ENCODE assay signal across 8 mouse cellular contexts in the genomic region with DNA sequence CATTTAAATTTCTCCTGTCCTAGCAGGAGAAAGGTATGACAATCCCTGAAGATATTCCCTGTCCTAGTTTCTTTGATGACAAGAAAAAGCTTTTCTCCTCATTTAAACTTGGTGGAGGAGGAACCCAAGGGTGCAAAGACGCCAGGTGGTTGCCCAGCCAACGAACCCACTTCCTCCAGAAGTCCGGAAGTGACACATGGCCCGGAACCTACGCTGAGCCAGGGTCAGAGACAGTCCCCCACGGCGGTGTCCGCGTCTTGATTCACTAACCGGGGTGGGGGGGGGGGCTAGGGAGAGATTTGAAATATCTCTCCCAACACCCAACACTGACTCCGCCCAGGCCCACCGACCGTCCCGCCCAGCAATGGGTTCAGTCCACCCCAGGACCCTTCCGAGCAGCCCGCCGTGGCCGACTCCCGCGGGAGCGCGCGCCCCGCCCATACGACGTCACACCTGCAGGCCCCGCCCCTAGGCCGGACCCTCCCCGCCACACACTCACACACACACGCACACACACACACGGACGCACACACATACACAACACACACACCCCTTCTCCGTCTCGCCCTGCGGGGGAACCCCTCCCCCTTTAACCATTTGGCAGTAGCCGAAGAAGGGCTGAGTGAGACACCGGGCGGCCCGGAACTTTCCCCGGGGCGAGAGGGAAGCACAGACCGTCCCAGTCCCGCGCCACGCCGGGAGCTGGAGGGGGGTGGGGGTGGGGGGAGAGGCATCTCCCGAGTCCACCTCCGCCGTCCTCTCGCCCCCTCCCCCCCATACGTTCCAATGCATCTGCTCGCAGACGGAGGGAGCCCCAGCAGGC. TPM values are rescaled to one million over a fixed set of nuclear protein-coding genes. Genes with fewer than 3 reads are reported as not detected.
DNase-seq lines count a peak whose midpoint lies in the region; ATAC-seq and TF ChIP-seq lines count a peak whose summit lies in the region.

No protein-coding gene starts in this region.

- no peak for TF ChIP-seq RAD21 in MEL (IDR thresholded peaks at IDR 0.05; ENCODE audit: low read depth, low read length)

- intact Hi-C loops in heart, postnatal 36 days (cut with DNase I) = loop anchor here (10.0 kb wide), 2 partner anchors 259 to 299 kb away; no protein-coding TSS in a partner anchor

- WGBS in forebrain, embryonic 16.5 days = under 1% methylated on average over 52 of the region's 53 CpGs
- under 1% methylated on average over 48 of the region's 53 CpGs for WGBS in lung, adult 2 months
- under 1% methylated on average over 43 of the region's 53 CpGs for WGBS in neural tube, embryonic 15.5 days

- H3K27ac ChIP-seq in MEL (ENCODE audit: control insufficient read depth, low read depth, low read length) = peak overlapping the region; percentile 70
- H3K27ac ChIP-seq in forebrain, embryonic 16.5 days (ENCODE audit: low read length) = peak overlapping the region; percentile 85
- H3K27ac ChIP-seq in layer of hippocampus, adult 2 months = peak overlapping the region; percentile 98
- peak overlapping the region; percentile 93 for H3K27ac ChIP-seq in neural tube, embryonic 15.5 days (replicated peaks)

- peak overlapping the region; percentile 95 for H3K9ac ChIP-seq in MEL (ENCODE audit: control insufficient read depth, low read depth, low read length, poor library complexity, severe bottlenecking)
- peak overlapping the region; percentile 69 for H3K9ac ChIP-seq in forebrain, embryonic 16.5 days (replicated peaks; ENCODE audit: low read depth, low read length)
- peak overlapping the region; percentile 72 for H3K9ac ChIP-seq in neural tube, embryonic 15.5 days (replicated peaks)

- no peaks in the 10 kb centered on the region for H3K27me3 ChIP-seq in MEL (ENCODE audit: control insufficient read depth in 1 of 2, insufficient read depth in 2 of 2, low read length in 2 of 2)
- H3K27me3 ChIP-seq in forebrain, embryonic 16.5 days (replicated peaks; ENCODE audit: control insufficient read depth, insufficient read depth, low read length) = no peaks in the 10 kb centered on the region
- H3K27me3 ChIP-seq in neural tube, embryonic 15.5 days (replicated peaks) = no peaks in the 10 kb centered on the region

- H3K4me1 ChIP-seq in MEL (ENCODE audit: control insufficient read depth in 1 of 2, insufficient read depth in 2 of 2, low read length in 2 of 2) = peaks cover 4 to 6% of the 10 kb centered on the region in 2 experiments; a peak in 2 of 4 replicates
- peaks cover 4% of the 10 kb centered on the region for H3K4me1 ChIP-seq in forebrain, embryonic 16.5 days (replicated peaks; ENCODE audit: control insufficient read depth, insufficient read depth, low read length)
- peaks cover 4% of the 10 kb centered on the region; the same call in 1 of the 2 replicates for H3K4me1 ChIP-seq in lung, adult 2 months (ENCODE audit: control insufficient read depth, insufficient read depth, low read length)
- H3K4me1 ChIP-seq in neural tube, embryonic 15.5 days = peaks cover 10% of the 10 kb centered on the region

- peak; percentile 43 for ATAC-seq in forebrain, embryonic 16.5 days
- peak; percentile 57 for ATAC-seq in neural tube, embryonic 15.5 days (ENCODE audit: low FRiP score)

- no peaks in the 10 kb centered on the region for H3K9me3 ChIP-seq in MEL (replicated peaks; ENCODE audit: insufficient read depth, low read length)
- H3K9me3 ChIP-seq in forebrain, embryonic 16.5 days (ENCODE audit: control insufficient read depth, low read length) = no peaks in the 10 kb centered on the region
- H3K9me3 ChIP-seq in neural tube, embryonic 15.5 days (replicated peaks) = no peaks in the 10 kb centered on the region

- peak overlapping the region; percentile 89 to 99 for H3K4me3 ChIP-seq in MEL (ENCODE audit: control insufficient read depth in 1 of 2, insufficient read depth in 1 of 2, low read depth in 2 of 2, low read length in 2 of 2)
- peak overlapping the region; percentile 84 for H3K4me3 ChIP-seq in forebrain, embryonic 16.5 days (replicated peaks; ENCODE audit: low read length)
- H3K4me3 ChIP-seq in layer of hippocampus, adult 2 months = peak overlapping the region; percentile 90
- H3K4me3 ChIP-seq in lung, adult 2 months (replicated peaks; ENCODE audit: extremely low read depth, low read depth, low read length) = peak overlapping the region; percentile 94
- H3K4me3 ChIP-seq in neural tube, embryonic 15.5 days (replicated peaks) = peak overlapping the region; percentile 100

- peak; percentile 97 for DNase-seq in MEL (ENCODE audit: low read depth, low spot score)
- DNase-seq in cerebellum, adult 18-20 months = peak; percentile 84 to 93
- peak; percentile 94 for DNase-seq in heart, postnatal 36 days
- peak; percentile 77 to 89 for DNase-seq in layer of hippocampus, adult 2 months (ENCODE audit: low spot score in 2 of 2)
- DNase-seq in lung, adult 2 months = peak; percentile 95
- DNase-seq in testis, postnatal 14 days (ENCODE audit: low spot score) = peak; percentile 89

- H3K36me3 ChIP-seq in MEL (ENCODE audit: control insufficient read depth in 1 of 2, insufficient read depth in 2 of 2, low read length in 2 of 2) = peaks cover 3 to 17% of the 10 kb centered on the region in 2 experiments
- 0 out of 2 replicates have a peak, but pooled peaks cover 2% of the 10 kb centered on the region for H3K36me3 ChIP-seq in forebrain, embryonic 16.5 days (ENCODE audit: control insufficient read depth, insufficient read depth)
- peaks cover 2% of the 10 kb centered on the region; the same call in 1 of the 2 replicates for H3K36me3 ChIP-seq in neural tube, embryonic 15.5 days

- H3K79me2 ChIP-seq in MEL (ENCODE audit: control insufficient read depth, insufficient read depth, low read length, poor library complexity) = peaks cover 56% of the 10 kb centered on the region

- peak; percentile 73 to 76; a peak in 3 of 4 replicates for TF ChIP-seq POLR2A in MEL (IDR thresholded peaks at IDR 0.05; ENCODE audit: control insufficient read depth in 1 of 2, insufficient read depth in 1 of 2, low read depth in 1 of 2, low read length in 2 of 2, poor library complexity in 1 of 2)
- TF ChIP-seq POLR2A in lung, adult 2 months (IDR thresholded peaks at IDR 0.05; ENCODE audit: borderline replicate concordance, extremely low read depth, low read depth, low read length) = peak; percentile 51; the same call in 1 of the 2 replicates

- TF ChIP-seq EP300 in MEL (IDR thresholded peaks at IDR 0.05; ENCODE audit: low read depth in 1 of 2, low read length in 2 of 2) = no peak

- TF ChIP-seq CTCF in MEL (IDR thresholded peaks at IDR 0.05 in 2 of 3, conservative IDR thresholded peaks at IDR 0.05 in 1 of 3; ENCODE audit: control insufficient read depth in 1 of 3, insufficient read depth in 1 of 3, low read depth in 2 of 3, low read length in 3 of 3, poor library complexity in 1 of 3, severe bottlenecking in 1 of 3) = no peak
- no peak for TF ChIP-seq CTCF in layer of hippocampus, adult 2 months (conservative IDR thresholded peaks at IDR 0.05)
- TF ChIP-seq CTCF in lung, adult 2 months (IDR thresholded peaks at IDR 0.05; ENCODE audit: insufficient read depth, low read length) = no peak

- H3K4me2 ChIP-seq in forebrain, embryonic 16.5 days (ENCODE audit: low read length) = peak overlapping the region; percentile 73
- H3K4me2 ChIP-seq in neural tube, embryonic 15.5 days = peak overlapping the region; percentile 71

TF ChIP-seq in MEL, 35 proteins besides CTCF, POLR2A, EP300 and RAD21 (continues in another document):
- 0 out of 2 replicates have a peak, but pooled peaks have one; percentile 22 for TF ChIP-seq NRF1 (IDR thresholded peaks at IDR 0.05; ENCODE audit: insufficient read depth, low read depth, low read length, poor library complexity, severe bottlenecking)
- TF ChIP-seq CHD1 (IDR thresholded peaks at IDR 0.05; ENCODE audit: low read depth, low read length) = no peak
- TF ChIP-seq TBP (IDR thresholded peaks at IDR 0.05; ENCODE audit: low read depth, low read length) = peak; percentile 43; the same call in 1 of the 2 replicates
- TF ChIP-seq POLR2AphosphoS5 (IDR thresholded peaks at IDR 0.05; ENCODE audit: borderline replicate concordance, low read depth, low read length) = peak; percentile 46; the same call in 1 of the 2 replicates
- TF ChIP-seq KAT2A (conservative IDR thresholded peaks at IDR 0.05; ENCODE audit: low read depth, low read length) = no peak
- TF ChIP-seq MAX (IDR thresholded peaks at IDR 0.05; ENCODE audit: low read length) = peak; percentile 58; the same call in 1 of the 2 replicates
- no peak for TF ChIP-seq UBTF (IDR thresholded peaks at IDR 0.05; ENCODE audit: borderline replicate concordance, insufficient read depth, low read depth, low read length)
- TF ChIP-seq ZKSCAN1 (IDR thresholded peaks at IDR 0.05; ENCODE audit: low read depth, low read length) = no peak
- TF ChIP-seq JUND (IDR thresholded peaks at IDR 0.05; ENCODE audit: low read depth, low read length) = no peak
- no peak for TF ChIP-seq TCF12 (IDR thresholded peaks at IDR 0.05; ENCODE audit: low read depth, low read length)
- no peak for TF ChIP-seq USF2 (IDR thresholded peaks at IDR 0.05; ENCODE audit: borderline replicate concordance in 1 of 2, insufficient read depth in 1 of 2, low read depth in 1 of 2, low read length in 2 of 2)
- peak; percentile 100 for TF ChIP-seq SIN3A (IDR thresholded peaks at IDR 0.05; ENCODE audit: low read length)
- TF ChIP-seq SMC3 (IDR thresholded peaks at IDR 0.05; ENCODE audit: low read depth, low read length) = no peak
- no peak for TF ChIP-seq USF1 (IDR thresholded peaks at IDR 0.05; ENCODE audit: low read depth, low read length)
- no peak for TF ChIP-seq ZC3H11A (IDR thresholded peaks at IDR 0.05; ENCODE audit: low read depth, low read length)

RNA-seq across cellular contexts. Expression of a gene that starts 1.8 kb away (rescaled TPM):
- 17.9 and 18.6 TPM in 2 replicates for total RNA-seq in MEL (2012; rRNA removed)
- 100 to 1,000 TPM in 1 of 2 experiments, 10 to 100 TPM in 1; 61.7 to 363 TPM for polyA plus RNA-seq in MEL (2012; ENCODE audit: insufficient read depth in 1 of 2, insufficient read length in 2 of 2, low read depth in 1 of 2, low replicate concordance in 2 of 2, missing spikeins in 1 of 2)
- 5.0 and 6.0 TPM in 2 replicates for polyA plus RNA-seq in forebrain, embryonic 16.5 days (2015; fragmentation: Nextera tagmentation; extraction: Ambion mirVana)
- 1 to 10 TPM; 6.5 to 6.8 TPM for total RNA-seq in heart, postnatal 36 days (2021)
- total RNA-seq in layer of hippocampus, adult 2 months (2021) = 10 to 100 TPM; 36.1 to 36.8 TPM
- polyA plus RNA-seq in lung, adult 2 months (2012; rRNA removed) = 2.1 and 6.4 TPM in 2 replicates
- polyA plus RNA-seq in neural tube, embryonic 15.5 days (2015; fragmentation: Nextera tagmentation; extraction: Ambion mirVana) = 5.8 and 7.4 TPM in 2 replicates

RNA-seq across cellular contexts. Expression of a gene that starts 40.2 kb away (rescaled TPM):
- 12.4 and 14.1 TPM in 2 replicates for total RNA-seq in MEL (2012; rRNA removed)
- polyA plus RNA-seq in MEL (2012; ENCODE audit: insufficient read depth in 1 of 2, insufficient read length in 2 of 2, low read depth in 1 of 2, low replicate concordance in 2 of 2, missing spikeins in 1 of 2) = 100 to 1,000 TPM in 1 of 2 experiments, 10 to 100 TPM in 1; 13.5 to 101 TPM
- polyA plus RNA-seq in forebrain, embryonic 16.5 days (2015; fragmentation: Nextera tagmentation; extraction: Ambion mirVana) = 44.4 and 52.2 TPM in 2 replicates
- 1 to 10 TPM; 9.8 TPM for total RNA-seq in heart, postnatal 36 days (2021)
- total RNA-seq in layer of hippocampus, adult 2 months (2021) = 10 to 100 TPM; 14.3 to 17.2 TPM
- 9.6 and 16.3 TPM in 2 replicates for polyA plus RNA-seq in lung, adult 2 months (2012; rRNA removed)
- 26.9 and 27.4 TPM in 2 replicates for polyA plus RNA-seq in neural tube, embryonic 15.5 days (2015; fragmentation: Nextera tagmentation; extraction: Ambion mirVana)

Comparison
In these comparisons a context has a peak if more than half of its experiments do, and no peak if none do; other contexts are left out.
1. Peak in every context shown above with its lines: DNase-seq, ATAC-seq, H3K4me3 ChIP-seq and H3K27ac ChIP-seq.